Mouse (Mus musculus) hindbrain, postnatal 0 days (tissue): ENCODE measurements at regions not wholly inside any gene's neighbourhood (a gene's known extent, or its start where the extent isn't known, plus 50 kb on each side); places are given as distances from the start of the nearest gene placed in this dataset.

ENCODE experiments used
- ATAC-seq: fragments of 200-750 bp; cut with Nextera tagmentation; 2 replicates; pipeline ENCODE4 v1.8.0; 2017; ENCODE audit warnings: mild to moderate bottlenecking, moderate TSS enrichment, moderate library complexity
- DNase-seq: peaks from one replicate; pipeline ENCODE4 v3.0.0-alpha.2; 2015; ENCODE audit warnings: low spot score
- H3K27ac ChIP-seq: fragments of 300-500 bp; sonication (generic); 2 replicates; pipeline ENCODE4 v1.5.1; 2014; ENCODE audit warnings: mild to moderate bottlenecking
- H3K27me3 ChIP-seq: fragments of 300-500 bp; sonication (generic); 2 replicates; pipeline ENCODE4 v1.6.1; 2014; ENCODE audit warnings: low read length, mixed read lengths; ENCODE audit not compliant: insufficient read depth
- H3K36me3 ChIP-seq: fragments of 300-500 bp; sonication (generic); 2 replicates; pipeline ENCODE4 v1.6.1; 2014; ENCODE audit warnings: low read length, mixed read lengths; ENCODE audit not compliant: insufficient read depth
- H3K4me1 ChIP-seq: fragments of 300-500 bp; sonication (generic); 2 replicates; pipeline ENCODE4 v1.6.1; 2014; ENCODE audit warnings: antibody characterized with exemption, low read length, mixed read lengths; ENCODE audit not compliant: insufficient read depth
- H3K4me2 ChIP-seq: fragments of 300-500 bp; sonication (generic); 2 replicates; pipeline ENCODE4 v1.6.1; 2014; ENCODE audit warnings: low read depth, mild to moderate bottlenecking, low read length, moderate library complexity, mixed read lengths
- H3K4me3 ChIP-seq: fragments of 300-500 bp; sonication (generic); 2 replicates; pipeline ENCODE4 v1.5.1; 2014; ENCODE audit warnings: low read length
- H3K9ac ChIP-seq: fragments of 300-500 bp; sonication (generic); replicated peaks from 2 replicates; pipeline ENCODE4 v1.6.1; 2014; ENCODE audit warnings: mild to moderate bottlenecking, low read length, moderate library complexity, mixed read lengths
- H3K9me3 ChIP-seq: fragments of 300-500 bp; sonication (generic); 2 replicates; pipeline ENCODE4 v1.6.1; 2016; ENCODE audit warnings: low read length, mixed read lengths
- CTCF ChIP-seq: IDR thresholded peaks from 2 replicates; pipeline ENCODE4 v1.5.1; 2016; ENCODE audit warnings: antibody characterized with exemption, control low read depth, low read depth
- WGBS: fragments of 180-500 bp; shearing (Covaris S2); extraction: QIAGEN DNeasy Blood & Tissue Kit; methylation state at CpG from one replicate; pipeline ENCODE4 v1.1.7; 2014; 5-methylcytosine and 5-hydroxymethylcytosine counted together

- H3K27ac ChIP-seq = no peak overlapping the region
- H3K36me3 ChIP-seq = no peaks in the 10 kb centered on the region
- no peak for DNase-seq
- H3K4me2 ChIP-seq = no peak overlapping the region
- H3K27me3 ChIP-seq = no peaks in the 10 kb centered on the region
- no peak overlapping the region for H3K9ac ChIP-seq
- no peaks in the 10 kb centered on the region; the same call in 1 of the 2 replicates for H3K4me1 ChIP-seq
- no peak overlapping the region for H3K4me3 ChIP-seq
- no peak for ATAC-seq
- WGBS = 85% methylated on average over 8 of the region's 8 CpGs
- no peaks in the 10 kb centered on the region for H3K9me3 ChIP-seq
- TF ChIP-seq CTCF = no peak
Measured at GRCm38 (mm10) chr2:92521527-92521926, 61.2 kb upstream of the Slc35c1 start.

GRCm38 (mm10) chr2:92519396-92519795 lies 59.1 kb upstream of the Slc35c1 start:
- no peak overlapping the region for H3K4me3 ChIP-seq
- WGBS = 74% methylated on average over 8 of the region's 8 CpGs
- no peaks in the 10 kb centered on the region for H3K36me3 ChIP-seq
- ATAC-seq = no peak
- H3K4me2 ChIP-seq = no peak overlapping the region
- no peaks in the 10 kb centered on the region for H3K27me3 ChIP-seq
- H3K9me3 ChIP-seq = no peaks in the 10 kb centered on the region
- no peak for TF ChIP-seq CTCF
- no peak overlapping the region for H3K9ac ChIP-seq
- no peak for DNase-seq
- no peaks in the 10 kb centered on the region for H3K4me1 ChIP-seq
- no peak overlapping the region for H3K27ac ChIP-seq

GRCm38 (mm10) chr2:92518891-92519290 lies 58.6 kb upstream of the Slc35c1 start:
- Histone ChIP-seq H3K36me3 (no peaks in the 10 kb centered on the region), H3K4me3 (no peak overlapping the region), H3K9me3 (no peaks in the 10 kb centered on the region), H3K4me2 (no peak overlapping the region), H3K27ac (no peak overlapping the region), H3K27me3 (no peaks in the 10 kb centered on the region), H3K4me1 (no peaks in the 10 kb centered on the region), H3K9ac (no peak overlapping the region)
- 80% methylated on average over 8 of the region's 8 CpGs for WGBS
- TF ChIP-seq CTCF = no peak
- ATAC-seq (no peak), DNase-seq (no peak)

GRCm38 (mm10) chr2:92514961-92515360 lies 54.6 kb upstream of the Slc35c1 start:
- ATAC-seq (no peak), DNase-seq (no peak)
- no peak overlapping the region for H3K9ac ChIP-seq
- H3K4me1 ChIP-seq = no peaks in the 10 kb centered on the region
- no peak overlapping the region for H3K4me2 ChIP-seq
- H3K27ac ChIP-seq = no peak overlapping the region
- 59% methylated on average over 6 of the region's 6 CpGs for WGBS
- no peaks in the 10 kb centered on the region for H3K27me3 ChIP-seq
- no peaks in the 10 kb centered on the region for H3K36me3 ChIP-seq
- no peak overlapping the region for H3K4me3 ChIP-seq
- H3K9me3 ChIP-seq = no peaks in the 10 kb centered on the region; the same call in 1 of the 2 replicates
- no peak for TF ChIP-seq CTCF

- DNase-seq (no peak), ATAC-seq (no peak)
- no peak overlapping the region for H3K9ac ChIP-seq
- H3K27me3 ChIP-seq = no peaks in the 10 kb centered on the region
- H3K4me3 ChIP-seq = no peak overlapping the region
- H3K4me2 ChIP-seq = no peak overlapping the region
- no peak for TF ChIP-seq CTCF
- 63% methylated on average over 6 of the region's 6 CpGs for whole genome bisulfite sequencing
- no peaks in the 10 kb centered on the region for H3K4me1 ChIP-seq
- no peaks in the 10 kb centered on the region for H3K36me3 ChIP-seq
- no peaks in the 10 kb centered on the region; the same call in 1 of the 2 replicates for H3K9me3 ChIP-seq
- H3K27ac ChIP-seq = no peak overlapping the region
Measured at GRCm38 (mm10) chr2:92511771-92512744, 51.7 kb upstream of the Slc35c1 start.
